ENCODE assay signal across 9 mouse cellular contexts in genomic region chr6:51119691-51120302, GRCm38 (mm10).
DNase-seq lines count a peak whose midpoint lies in the region; ATAC-seq and TF ChIP-seq lines count a peak whose summit lies in the region.
"Had no signal": no experiment of that assay in that cellular context is flagged by ENCODE, and none has a peak within 500 bp of the region (broad histone marks: within the 10 kb centered on the region; RNA-seq: fewer than 3 reads in every experiment).

No protein-coding gene starts in this region.

- WGBS in hindbrain, postnatal 0 days: 77% methylated on average over 12 of the region's 12 CpGs
- WGBS in hindbrain, embryonic 11.5 days: 89% methylated on average over 12 of the region's 12 CpGs
- WGBS in embryonic facial prominence, embryonic 15.5 days: 49% methylated on average over 12 of the region's 12 CpGs
- WGBS in limb, embryonic 15.5 days: 33% methylated on average over 12 of the region's 12 CpGs
- WGBS in thymus, adult 2 months: 86% methylated on average over 12 of the region's 12 CpGs

- H3K27me3 ChIP-seq in hindbrain, postnatal 0 days (ENCODE audit: insufficient read depth, low read length): no peaks in the 10 kb centered on the region
- no peaks in the 10 kb centered on the region for H3K27me3 ChIP-seq in hindbrain, embryonic 11.5 days (ENCODE audit: control insufficient read depth, insufficient read depth, low read length)
- no peaks in the 10 kb centered on the region for H3K27me3 ChIP-seq in embryonic facial prominence, embryonic 15.5 days
- H3K27me3 ChIP-seq in limb, embryonic 15.5 days: peaks cover 4% of the 10 kb centered on the region; the same call in 1 of the 2 replicates
- no peaks in the 10 kb centered on the region for H3K27me3 ChIP-seq in thymus, adult 2 months (ENCODE audit: control insufficient read depth, insufficient read depth, low read length)

- no peak for TF ChIP-seq POLR2A in thymus, adult 2 months (IDR thresholded peaks at IDR 0.05; ENCODE audit: control insufficient read depth, extremely low read depth, insufficient read depth, low read length, poor library complexity)

- TF ChIP-seq CTCF in hindbrain, postnatal 0 days (IDR thresholded peaks at IDR 0.05; ENCODE audit: low read depth): no peak
- TF ChIP-seq CTCF in thymus, adult 2 months (IDR thresholded peaks at IDR 0.05; ENCODE audit: borderline replicate concordance, control insufficient read depth, extremely low read depth, insufficient read depth, low read length, poor library complexity): no peak

- H3K9ac ChIP-seq in hindbrain, postnatal 0 days (replicated peaks; ENCODE audit: low read length): no peak overlapping the region
- H3K9ac ChIP-seq in hindbrain, embryonic 11.5 days (ENCODE audit: low read depth, low read length): no peak overlapping the region
- no peak overlapping the region for H3K9ac ChIP-seq in embryonic facial prominence, embryonic 15.5 days
- no peak overlapping the region for H3K9ac ChIP-seq in limb, embryonic 15.5 days

- no peaks in the 10 kb centered on the region for H3K9me3 ChIP-seq in hindbrain, postnatal 0 days (ENCODE audit: low read length)
- H3K9me3 ChIP-seq in hindbrain, embryonic 11.5 days (ENCODE audit: control insufficient read depth, low read length): no peaks in the 10 kb centered on the region
- no peaks in the 10 kb centered on the region for H3K9me3 ChIP-seq in embryonic facial prominence, embryonic 15.5 days (replicated peaks)
- H3K9me3 ChIP-seq in limb, embryonic 15.5 days: no peaks in the 10 kb centered on the region

- H3K27ac ChIP-seq in hindbrain, postnatal 0 days: no peak overlapping the region
- H3K27ac ChIP-seq in hindbrain, embryonic 11.5 days (ENCODE audit: low read depth, low read length): no peak overlapping the region
- peak overlapping the region; percentile 83 for H3K27ac ChIP-seq in embryonic facial prominence, embryonic 15.5 days (replicated peaks)
- peak overlapping the region; percentile 65 for H3K27ac ChIP-seq in limb, embryonic 15.5 days
- H3K27ac ChIP-seq in thymus, adult 2 months (ENCODE audit: control insufficient read depth, insufficient read depth, low read length): no peak overlapping the region

- H3K36me3 ChIP-seq in hindbrain, postnatal 0 days (ENCODE audit: insufficient read depth, low read length): no peaks in the 10 kb centered on the region
- H3K36me3 ChIP-seq in hindbrain, embryonic 11.5 days (ENCODE audit: control insufficient read depth, insufficient read depth, low read length): no peaks in the 10 kb centered on the region
- H3K36me3 ChIP-seq in embryonic facial prominence, embryonic 15.5 days: no peaks in the 10 kb centered on the region
- H3K36me3 ChIP-seq in limb, embryonic 15.5 days: no peaks in the 10 kb centered on the region
- H3K36me3 ChIP-seq in thymus, adult 2 months (ENCODE audit: control insufficient read depth, insufficient read depth, low read length): no peaks in the 10 kb centered on the region

- H3K4me2 ChIP-seq in hindbrain, postnatal 0 days (ENCODE audit: low read depth, low read length): no peak overlapping the region
- H3K4me2 ChIP-seq in hindbrain, embryonic 11.5 days (replicated peaks; ENCODE audit: low read depth, low read length): no peak overlapping the region
- H3K4me2 ChIP-seq in embryonic facial prominence, embryonic 15.5 days (replicated peaks): no peak overlapping the region
- H3K4me2 ChIP-seq in limb, embryonic 15.5 days: no peak overlapping the region

- no peak for ATAC-seq in hindbrain, postnatal 0 days
- ATAC-seq in hindbrain, embryonic 11.5 days (ENCODE audit: low FRiP score): no peak
- ATAC-seq in embryonic facial prominence, embryonic 15.5 days (ENCODE audit: insufficient number of reproducible peaks, low FRiP score, low TSS enrichment, low read depth): no peak
- no peak for ATAC-seq in limb, embryonic 15.5 days (ENCODE audit: insufficient number of reproducible peaks, low FRiP score, low TSS enrichment, low read depth)

- peak; percentile 16 for DNase-seq in hindbrain, postnatal 0 days (ENCODE audit: low spot score)
- no peak for DNase-seq in hindbrain, embryonic 11.5 days (ENCODE audit: low spot score)
- peak; percentile 19 for DNase-seq in adipocyte (ENCODE audit: low spot score)
- no peak for DNase-seq in thymus, adult 2 months
- no peak for DNase-seq in frontal cortex, adult 2 months (ENCODE audit: extremely low spot score in 1 of 2, low spot score in 1 of 2)
- DNase-seq in left cerebral cortex, adult 8-10 months (ENCODE audit: low spot score in 2 of 2): no peak
- DNase-seq: retina, postnatal 1 day had no signal

- no peak overlapping the region for H3K4me3 ChIP-seq in hindbrain, postnatal 0 days (ENCODE audit: low read length)
- no peak overlapping the region for H3K4me3 ChIP-seq in hindbrain, embryonic 11.5 days (ENCODE audit: low read depth, low read length)
- H3K4me3 ChIP-seq in embryonic facial prominence, embryonic 15.5 days (replicated peaks): no peak overlapping the region
- no peak overlapping the region for H3K4me3 ChIP-seq in limb, embryonic 15.5 days
- H3K4me3 ChIP-seq in thymus, adult 2 months (ENCODE audit: control insufficient read depth, insufficient read depth, low read length): no peak overlapping the region

- no peaks in the 10 kb centered on the region for H3K4me1 ChIP-seq in hindbrain, postnatal 0 days (ENCODE audit: insufficient read depth, low read length)
- no peaks in the 10 kb centered on the region for H3K4me1 ChIP-seq in hindbrain, embryonic 11.5 days (replicated peaks; ENCODE audit: control insufficient read depth, insufficient read depth, low read length)
- H3K4me1 ChIP-seq in embryonic facial prominence, embryonic 15.5 days: peaks cover 24% of the 10 kb centered on the region
- peaks cover 20% of the 10 kb centered on the region for H3K4me1 ChIP-seq in limb, embryonic 15.5 days
- no peaks in the 10 kb centered on the region for H3K4me1 ChIP-seq in thymus, adult 2 months (replicated peaks; ENCODE audit: control insufficient read depth, insufficient read depth, low read length)

Comparison
In these comparisons a context has a peak if more than half of its experiments do, and no peak if none do; other contexts are left out.
1. DNase-seq: peak in hindbrain, postnatal 0 days (single experiment) and adipocyte (single experiment); none in hindbrain, embryonic 11.5 days (single experiment), thymus, adult 2 months (single experiment), frontal cortex, adult 2 months (0 of 2) and left cerebral cortex, adult 8-10 months (0 of 2).
2. H3K27ac ChIP-seq: peak in embryonic facial prominence, embryonic 15.5 days (single experiment) and limb, embryonic 15.5 days (single experiment); none in hindbrain, postnatal 0 days (single experiment), hindbrain, embryonic 11.5 days (single experiment) and thymus, adult 2 months (single experiment).